9 mouse cellular contexts compared by ENCODE assay signal in genomic region chr16:46497686-46498420, GRCm38 (mm10). TPM values are rescaled to one million over a fixed set of nuclear protein-coding genes. Genes with fewer than 3 reads are reported as not detected.
DNase-seq lines count a peak whose midpoint lies in the region; ATAC-seq lines count a peak whose summit lies in the region.
"Had no signal": no experiment of that assay in that cellular context is flagged by ENCODE, and none has a peak within 500 bp of the region (broad histone marks: within the 10 kb centered on the region; RNA-seq: fewer than 3 reads in every experiment).

No protein-coding gene starts in this region.

- H3K9ac ChIP-seq in limb, embryonic 11.5 days (ENCODE audit: low read length) = peak overlapping the region; percentile 51
- H3K9ac ChIP-seq in neural tube, embryonic 12.5 days = peak overlapping the region; percentile 70

- H3K4me1 ChIP-seq in limb, embryonic 11.5 days (ENCODE audit: control insufficient read depth, insufficient read depth, low read length) = peaks cover 8% of the 10 kb centered on the region; the same call in 1 of the 2 replicates
- H3K4me1 ChIP-seq in neural tube, embryonic 12.5 days = peaks cover 14% of the 10 kb centered on the region; the same call in 1 of the 2 replicates

- under 1% methylated on average over 32 of the region's 32 CpGs for WGBS in limb, embryonic 11.5 days
- under 1% methylated on average over 32 of the region's 32 CpGs for WGBS in neural tube, embryonic 12.5 days

- peak overlapping the region; percentile 48 for H3K4me2 ChIP-seq in limb, embryonic 11.5 days (ENCODE audit: low read depth, severe bottlenecking)
- peak overlapping the region; percentile 83 for H3K4me2 ChIP-seq in neural tube, embryonic 12.5 days (replicated peaks)

- no peak overlapping the region for H3K27ac ChIP-seq in limb, embryonic 11.5 days (replicated peaks; ENCODE audit: low read depth, low read length)
- H3K27ac ChIP-seq in neural tube, embryonic 12.5 days = peak overlapping the region; percentile 79

- 0 out of 2 replicates have a peak, but pooled peaks cover 3% of the 10 kb centered on the region for H3K27me3 ChIP-seq in limb, embryonic 11.5 days (ENCODE audit: control insufficient read depth, insufficient read depth, low read length)
- H3K27me3 ChIP-seq in neural tube, embryonic 12.5 days (replicated peaks) = no peaks in the 10 kb centered on the region

- no peaks in the 10 kb centered on the region for H3K36me3 ChIP-seq in limb, embryonic 11.5 days (ENCODE audit: control insufficient read depth, insufficient read depth, low read length)
- no peaks in the 10 kb centered on the region for H3K36me3 ChIP-seq in neural tube, embryonic 12.5 days

- ATAC-seq in frontal cortex, adult (ENCODE audit: low TSS enrichment) = peak; percentile 49
- no peak for ATAC-seq in limb, embryonic 11.5 days (ENCODE audit: insufficient number of reproducible peaks, low FRiP score, low TSS enrichment, low read depth)
- no peak; the same call in 1 of the 2 replicates for ATAC-seq in neural tube, embryonic 12.5 days (ENCODE audit: low FRiP score, low read depth)

- H3K9me3 ChIP-seq in limb, embryonic 11.5 days (ENCODE audit: control insufficient read depth, low read length) = no peaks in the 10 kb centered on the region
- no peaks in the 10 kb centered on the region for H3K9me3 ChIP-seq in neural tube, embryonic 12.5 days

- peak; percentile 50 to 67 for DNase-seq in left cerebral cortex, adult 18-20 months (ENCODE audit: low spot score in 2 of 2)
- DNase-seq in left cerebral cortex, adult 11 months (ENCODE audit: low spot score) = no peak
- DNase-seq in cerebellum, adult 18-20 months = peak; percentile 43 to 59
- peak; percentile 9 for DNase-seq in induced T-regulatory cell, adult 2 months (ENCODE audit: low read depth)
- DNase-seq in limb, embryonic 11.5 days (ENCODE audit: low spot score) = peak; percentile 41
- no peak for DNase-seq in MN1 (ENCODE audit: low spot score)

- peak overlapping the region; percentile 77 for H3K4me3 ChIP-seq in limb, embryonic 11.5 days (ENCODE audit: low read depth, low read length)
- peak overlapping the region; percentile 89 for H3K4me3 ChIP-seq in neural tube, embryonic 12.5 days

RNA-seq across cellular contexts. Expression of gene Nectin3, which starts 0.5 kb away (rescaled TPM):
- total RNA-seq in left cerebral cortex, adult 18-20 months (2021) = 10 to 100 TPM; 37.9 to 42.2 TPM
- 28.5 and 28.8 TPM in 2 replicates for polyA plus RNA-seq in limb, embryonic 11.5 days (2014; fragmentation: Nextera tagmentation; extraction: Ambion mirVana)
- 45.9 and 46.7 TPM in 2 replicates for polyA plus RNA-seq in neural tube, embryonic 12.5 days (2016; fragmentation: Nextera tagmentation; extraction: Ambion mirVana)
- total RNA-seq: MEL had no signal

Comparison
In these comparisons a context has a peak if more than half of its experiments do, and no peak if none do; other contexts are left out.
1. DNase-seq: peak in left cerebral cortex, adult 18-20 months (2 of 2), cerebellum, adult 18-20 months (2 of 2), induced T-regulatory cell, adult 2 months (single experiment) and limb, embryonic 11.5 days (single experiment); none in left cerebral cortex, adult 11 months (single experiment) and MN1 (single experiment).